ENCODE assay signal across 16 mouse cellular contexts in genomic region chr11:117941848-117942247, GRCm38 (mm10). TPM values are rescaled to one million over a fixed set of nuclear protein-coding genes. Genes with fewer than 3 reads are reported as not detected.
DNase-seq lines count a peak whose midpoint lies in the region; ATAC-seq and TF ChIP-seq lines count a peak whose summit lies in the region.
"Had no signal": no experiment of that assay in that cellular context is flagged by ENCODE, and none has a peak within 500 bp of the region (broad histone marks: within the 10 kb centered on the region; RNA-seq: fewer than 3 reads in every experiment).

No protein-coding gene starts in this region.

- no peak overlapping the region for H3K27ac ChIP-seq in thymus, adult 2 months (ENCODE audit: control insufficient read depth, insufficient read depth, low read length)
- H3K27ac ChIP-seq in stomach, postnatal 0 days (replicated peaks): peak overlapping the region; percentile 3; the same call in 1 of the 2 replicates
- H3K27ac ChIP-seq: limb, embryonic 13.5 days; lung, embryonic 15.5 days had no signal

- no peak for ATAC-seq in stomach, postnatal 0 days (ENCODE audit: low FRiP score, low TSS enrichment)
- ATAC-seq: Patski had no signal

- no peak for TF ChIP-seq EP300 in stomach, postnatal 0 days (optimal IDR thresholded peaks at IDR 0.05)

- intact Hi-C loops in left cerebral cortex, postnatal 4 days (cut with DNase I): no loop called here

- H3K4me1 ChIP-seq in thymus, adult 2 months (replicated peaks; ENCODE audit: control insufficient read depth, insufficient read depth, low read length): peaks cover 26% of the 10 kb centered on the region
- 0 out of 2 replicates have a peak, but pooled peaks cover 12% of the 10 kb centered on the region for H3K4me1 ChIP-seq in stomach, postnatal 0 days (replicated peaks; ENCODE audit: control insufficient read depth, insufficient read depth)

- H3K9me3 ChIP-seq in stomach, postnatal 0 days (ENCODE audit: control insufficient read depth, low read length): no peaks in the 10 kb centered on the region
- H3K9me3 ChIP-seq: limb, embryonic 13.5 days; lung, embryonic 15.5 days had no signal

- peak; percentile 63 for DNase-seq in left cerebral cortex, postnatal 4 days
- no peak for DNase-seq in left cerebral cortex, adult 8-10 months (ENCODE audit: low spot score in 2 of 2)
- peak; percentile 46 for DNase-seq in thymus, postnatal 4 days
- DNase-seq in thymus, adult 2 months: no peak
- DNase-seq in adipocyte (ENCODE audit: low spot score): peak; percentile 55
- DNase-seq in stomach, postnatal 0 days (ENCODE audit: low spot score): no peak
- no peak for DNase-seq in MN1 (ENCODE audit: low spot score)
- DNase-seq in frontal cortex, postnatal 36 days (ENCODE audit: low spot score in 2 of 2): no peak
- DNase-seq: adrenal gland, postnatal 25 days; cerebellum, adult 11-12 months; gastrocnemius, postnatal 10 days; kidney, adult 18-20 months; thymus, adult 18-20 months had no signal

- WGBS in thymus, adult 2 months: 82% methylated on average over 4 of the region's 4 CpGs
- 49% methylated on average over 4 of the region's 4 CpGs for WGBS in stomach, postnatal 0 days

- H3K36me3 ChIP-seq in thymus, adult 2 months (ENCODE audit: control insufficient read depth, insufficient read depth, low read length): no peaks in the 10 kb centered on the region
- H3K36me3 ChIP-seq in stomach, postnatal 0 days (ENCODE audit: control insufficient read depth, insufficient read depth, low read length): no peaks in the 10 kb centered on the region
- H3K36me3 ChIP-seq: limb, embryonic 13.5 days; lung, embryonic 15.5 days had no signal

- H3K4me3 ChIP-seq in thymus, adult 2 months (ENCODE audit: control insufficient read depth, insufficient read depth, low read length): no peak overlapping the region
- H3K4me3 ChIP-seq in stomach, postnatal 0 days (ENCODE audit: low read depth, low read length): no peak overlapping the region
- H3K4me3 ChIP-seq: limb, embryonic 13.5 days; lung, embryonic 15.5 days had no signal

- TF ChIP-seq POLR2A in thymus, adult 2 months (IDR thresholded peaks at IDR 0.05; ENCODE audit: control insufficient read depth, extremely low read depth, insufficient read depth, low read length, poor library complexity): no peak

- no peak for TF ChIP-seq CTCF in thymus, adult 2 months (IDR thresholded peaks at IDR 0.05; ENCODE audit: borderline replicate concordance, control insufficient read depth, extremely low read depth, insufficient read depth, low read length, poor library complexity)
- no peak for TF ChIP-seq CTCF in stomach, postnatal 0 days (IDR thresholded peaks at IDR 0.05; ENCODE audit: low read depth)

- no peaks in the 10 kb centered on the region for H3K27me3 ChIP-seq in thymus, adult 2 months (ENCODE audit: control insufficient read depth, insufficient read depth, low read length)
- no peaks in the 10 kb centered on the region for H3K27me3 ChIP-seq in stomach, postnatal 0 days (ENCODE audit: control insufficient read depth, insufficient read depth, low read length)
- H3K27me3 ChIP-seq: lung, embryonic 15.5 days; Patski had no signal

- H3K9ac ChIP-seq in stomach, postnatal 0 days (ENCODE audit: low read length): no peak overlapping the region
- H3K9ac ChIP-seq: limb, embryonic 13.5 days; lung, embryonic 15.5 days had no signal

- H3K4me2 ChIP-seq in stomach, postnatal 0 days (replicated peaks; ENCODE audit: low read depth): no peak overlapping the region
- H3K4me2 ChIP-seq: limb, embryonic 13.5 days; lung, embryonic 15.5 days had no signal

RNA-seq across cellular contexts. Expression of gene Socs3, which starts 28.0 kb away (rescaled TPM):
- total RNA-seq in left cerebral cortex, postnatal 4 days (2021): 1 to 10 TPM; 3.8 to 4.1 TPM
- 1 to 10 TPM; 3.1 to 7.5 (median 3.6) TPM for total RNA-seq in left cerebral cortex, adult 8-10 months (2022)
- 44.3 and 45.7 TPM in 2 replicates for polyA plus RNA-seq in thymus, adult 2 months (2012; rRNA removed)
- polyA plus RNA-seq in stomach, postnatal 0 days (2015; fragmentation: Nextera tagmentation; extraction: Ambion mirVana): 13.5 and 15.7 TPM in 2 replicates

RNA-seq across cellular contexts. Expression of gene Pgs1, which starts 44.2 kb away (rescaled TPM):
- 10 to 100 TPM; 56.9 to 58.6 TPM for total RNA-seq in left cerebral cortex, postnatal 4 days (2021)
- 10 to 100 TPM; 77.9 to 92.4 (median 82.4) TPM for total RNA-seq in left cerebral cortex, adult 8-10 months (2022)
- polyA plus RNA-seq in thymus, adult 2 months (2012; rRNA removed): 89.1 and 89.5 TPM in 2 replicates
- 28.7 and 29.4 TPM in 2 replicates for polyA plus RNA-seq in stomach, postnatal 0 days (2015; fragmentation: Nextera tagmentation; extraction: Ambion mirVana)

Comparison
In these comparisons a context has a peak if more than half of its experiments do, and no peak if none do; other contexts are left out.
1. DNase-seq: peak in left cerebral cortex, postnatal 4 days (single experiment), thymus, postnatal 4 days (single experiment) and adipocyte (single experiment); none in left cerebral cortex, adult 8-10 months (0 of 2), thymus, adult 2 months (single experiment), stomach, postnatal 0 days (single experiment), MN1 (single experiment) and frontal cortex, postnatal 36 days (0 of 2).